ENCODE assay signal across 8 mouse cellular contexts in genomic region chr5:134571730-134572507, GRCm38 (mm10). TPM values are rescaled to one million over a fixed set of nuclear protein-coding genes. Genes with fewer than 3 reads are reported as not detected.
DNase-seq lines count a peak whose midpoint lies in the region; ATAC-seq lines count a peak whose summit lies in the region.

No protein-coding gene starts in this region.

- H3K27ac ChIP-seq in heart, embryonic 12.5 days (ENCODE audit: poor library complexity, severe bottlenecking), result peak overlapping the region; percentile 61
- peak overlapping the region; percentile 75 for H3K27ac ChIP-seq in kidney, embryonic 14.5 days (ENCODE audit: low read depth, low read length)
- peak overlapping the region; percentile 97 for H3K27ac ChIP-seq in lung, embryonic 16.5 days (ENCODE audit: low read length)

- peak overlapping the region; percentile 57 for H3K4me3 ChIP-seq in heart, embryonic 12.5 days
- H3K4me3 ChIP-seq in kidney, embryonic 14.5 days (ENCODE audit: low read length), result peak overlapping the region; percentile 35
- H3K4me3 ChIP-seq in lung, embryonic 16.5 days (ENCODE audit: low read length), result peak overlapping the region; percentile 62

- peak overlapping the region; percentile 71 for H3K9ac ChIP-seq in heart, embryonic 12.5 days
- H3K9ac ChIP-seq in kidney, embryonic 14.5 days (ENCODE audit: low read depth, low read length), result peak overlapping the region; percentile 28; the same call in 1 of the 2 replicates
- peak overlapping the region; percentile 70 for H3K9ac ChIP-seq in lung, embryonic 16.5 days (ENCODE audit: low read length)

- H3K9me3 ChIP-seq in heart, embryonic 12.5 days (replicated peaks), result no peaks in the 10 kb centered on the region
- no peaks in the 10 kb centered on the region for H3K9me3 ChIP-seq in kidney, embryonic 14.5 days (ENCODE audit: control insufficient read depth, low read length)
- H3K9me3 ChIP-seq in lung, embryonic 16.5 days (ENCODE audit: control insufficient read depth, low read length), result no peaks in the 10 kb centered on the region

- H3K27me3 ChIP-seq in heart, embryonic 12.5 days (replicated peaks), result no peaks in the 10 kb centered on the region
- H3K27me3 ChIP-seq in kidney, embryonic 14.5 days (ENCODE audit: control insufficient read depth, insufficient read depth, low read length), result no peaks in the 10 kb centered on the region
- no peaks in the 10 kb centered on the region for H3K27me3 ChIP-seq in lung, embryonic 16.5 days (ENCODE audit: control insufficient read depth, insufficient read depth, low read depth, low read length)

- peak; percentile 72 for DNase-seq in CD4-positive, CD25-positive, alpha-beta regulatory T cell, adult 2 months (ENCODE audit: low read depth, low spot score)
- DNase-seq in Muller cell, postnatal 12 days (ENCODE audit: inconsistent ontology term), result peak; percentile 72
- DNase-seq in embryo, embryonic 10.5 days (ENCODE audit: low spot score), result peak; percentile 93
- no peak for DNase-seq in layer of hippocampus, adult 8-10 months (ENCODE audit: low spot score in 2 of 2)

- under 1% methylated on average over 23 of the region's 23 CpGs for WGBS in heart, embryonic 12.5 days
- WGBS in kidney, embryonic 14.5 days, result 1% methylated on average over 23 of the region's 23 CpGs
- whole genome bisulfite sequencing in lung, embryonic 16.5 days, result under 1% methylated on average over 23 of the region's 23 CpGs

- H3K4me2 ChIP-seq in heart, embryonic 12.5 days, result peak overlapping the region; percentile 93
- peak overlapping the region; percentile 58 for H3K4me2 ChIP-seq in kidney, embryonic 14.5 days (replicated peaks; ENCODE audit: low read depth, low read length)
- H3K4me2 ChIP-seq in lung, embryonic 16.5 days (ENCODE audit: low read depth, low read length), result peak overlapping the region; percentile 92

- peaks cover 13% of the 10 kb centered on the region for H3K4me1 ChIP-seq in heart, embryonic 12.5 days (replicated peaks)
- H3K4me1 ChIP-seq in kidney, embryonic 14.5 days (ENCODE audit: control insufficient read depth, insufficient read depth, low read length), result peaks cover 20% of the 10 kb centered on the region
- peaks cover 12% of the 10 kb centered on the region for H3K4me1 ChIP-seq in lung, embryonic 16.5 days (replicated peaks; ENCODE audit: control insufficient read depth, insufficient read depth, low read length)

- ATAC-seq in heart, embryonic 12.5 days (ENCODE audit: insufficient number of reproducible peaks, low FRiP score), result peak; percentile 68; the same call in 1 of the 2 replicates
- ATAC-seq in kidney, embryonic 14.5 days (ENCODE audit: low FRiP score, low TSS enrichment), result peak; percentile 68
- peak; percentile 80 for ATAC-seq in lung, embryonic 16.5 days (ENCODE audit: low read depth)
- peak; percentile 39 for ATAC-seq in neutrophil, adult 5-6 weeks (ENCODE audit: extremely low read depth, insufficient number of reproducible peaks, low FRiP score, poor library complexity, severe bottlenecking)

- no peaks in the 10 kb centered on the region for H3K36me3 ChIP-seq in heart, embryonic 12.5 days
- no peaks in the 10 kb centered on the region for H3K36me3 ChIP-seq in kidney, embryonic 14.5 days (ENCODE audit: control insufficient read depth, insufficient read depth, low read length)
- H3K36me3 ChIP-seq in lung, embryonic 16.5 days (ENCODE audit: control insufficient read depth, insufficient read depth, low read length), result no peaks in the 10 kb centered on the region

RNA-seq across cellular contexts. Expression of gene Rfc2, which starts 9.2 kb away (rescaled TPM):
- polyA plus RNA-seq in heart, embryonic 12.5 days (2016; fragmentation: Nextera tagmentation; extraction: Ambion mirVana), result 199 TPM in 2 replicates
- polyA plus RNA-seq in kidney, embryonic 14.5 days (2014; fragmentation: Nextera tagmentation; extraction: Ambion mirVana), result 309 and 333 TPM in 2 replicates
- 255 and 270 TPM in 2 replicates for polyA plus RNA-seq in lung, embryonic 16.5 days (2015; fragmentation: Nextera tagmentation; extraction: Ambion mirVana)
- total RNA-seq in neutrophil, adult 5-6 weeks (2017), result 70.5 and 76.5 TPM in 2 replicates
- 10 to 100 TPM; 50.2 to 60.7 (median 55.7) TPM for total RNA-seq in layer of hippocampus, adult 8-10 months (2022)

RNA-seq across cellular contexts. Expression of gene Syna, which starts 11.9 kb away (rescaled TPM):
- not detected in 2 replicates for polyA plus RNA-seq in heart, embryonic 12.5 days (2016; fragmentation: Nextera tagmentation; extraction: Ambion mirVana)
- polyA plus RNA-seq in kidney, embryonic 14.5 days (2014; fragmentation: Nextera tagmentation; extraction: Ambion mirVana), result 0.14 TPM in 1 of 2 replicates, not detected in the other
- 0.20 and 0.23 TPM in 2 replicates for polyA plus RNA-seq in lung, embryonic 16.5 days (2015; fragmentation: Nextera tagmentation; extraction: Ambion mirVana)
- not detected in 2 replicates for total RNA-seq in neutrophil, adult 5-6 weeks (2017)
- 1 to 10 TPM; 3.3 to 4.4 (median 3.7) TPM for total RNA-seq in layer of hippocampus, adult 8-10 months (2022)

RNA-seq across cellular contexts. Expression of gene Clip2, which starts 19.7 kb away (rescaled TPM):
- polyA plus RNA-seq in heart, embryonic 12.5 days (2016; fragmentation: Nextera tagmentation; extraction: Ambion mirVana), result 2.5 and 2.7 TPM in 2 replicates
- 3.7 and 4.4 TPM in 2 replicates for polyA plus RNA-seq in kidney, embryonic 14.5 days (2014; fragmentation: Nextera tagmentation; extraction: Ambion mirVana)
- 4.6 and 4.7 TPM in 2 replicates for polyA plus RNA-seq in lung, embryonic 16.5 days (2015; fragmentation: Nextera tagmentation; extraction: Ambion mirVana)
- total RNA-seq in neutrophil, adult 5-6 weeks (2017), result 10.4 and 28.0 TPM in 2 replicates
- 100 to 1,000 TPM in 2 of 4 experiments, 10 to 100 TPM in 2; 92.3 to 109 (median 102) TPM for total RNA-seq in layer of hippocampus, adult 8-10 months (2022)

RNA-seq across cellular contexts. Expression of gene Lat2, which starts 42.9 kb away (rescaled TPM):
- polyA plus RNA-seq in heart, embryonic 12.5 days (2016; fragmentation: Nextera tagmentation; extraction: Ambion mirVana), result 2.4 and 2.8 TPM in 2 replicates
- 1.8 and 2.2 TPM in 2 replicates for polyA plus RNA-seq in kidney, embryonic 14.5 days (2014; fragmentation: Nextera tagmentation; extraction: Ambion mirVana)
- 1.8 and 3.3 TPM in 2 replicates for polyA plus RNA-seq in lung, embryonic 16.5 days (2015; fragmentation: Nextera tagmentation; extraction: Ambion mirVana)
- 170 and 179 TPM in 2 replicates for total RNA-seq in neutrophil, adult 5-6 weeks (2017)
- 10 to 100 TPM in 2 of 4 experiments, 1 to 10 TPM in 2; 3.2 to 20.7 (median 11.6) TPM for total RNA-seq in layer of hippocampus, adult 8-10 months (2022)

Comparison
In these comparisons a context has a peak if more than half of its experiments do, and no peak if none do; other contexts are left out.
1. DNase-seq: peak in CD4-positive, CD25-positive, alpha-beta regulatory T cell, adult 2 months (single experiment), Muller cell, postnatal 12 days (single experiment) and embryo, embryonic 10.5 days (single experiment); none in layer of hippocampus, adult 8-10 months (0 of 2).
2. Peak in every context shown above with its lines, with median percentiles within 50 percentile points of each other: ATAC-seq, H3K27ac ChIP-seq, H3K4me2 ChIP-seq, H3K4me3 ChIP-seq and H3K9ac ChIP-seq.